Mouse (Mus musculus): ENCODE results near the gene Eml5.
A peak's percentile ranks its signal among the peaks of the same experiment; 100 is the strongest.

Gene Eml5

DNA sequence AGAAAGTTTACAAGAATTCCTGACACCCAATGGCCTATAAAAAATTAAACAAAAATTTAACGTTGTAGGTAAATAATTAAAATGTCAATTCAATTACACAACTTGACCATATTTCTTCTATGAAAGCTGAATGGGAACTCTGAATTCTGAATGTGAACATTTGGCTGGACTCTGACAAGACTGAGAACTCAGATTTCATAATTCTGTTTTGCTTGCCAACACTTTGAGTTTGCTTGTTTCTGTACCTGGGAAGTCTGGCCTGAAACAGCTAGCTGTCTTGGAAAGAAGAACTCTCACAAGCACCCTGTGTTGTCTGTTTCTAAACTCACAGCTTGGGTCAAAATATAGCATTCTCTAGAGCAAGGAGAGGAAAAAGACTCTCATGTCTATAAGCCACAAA, 67.4 kb downstream of the Eml5 start:
- DNase-seq (ENCODE audit: low read depth, low spot score) = no peak

DNA sequence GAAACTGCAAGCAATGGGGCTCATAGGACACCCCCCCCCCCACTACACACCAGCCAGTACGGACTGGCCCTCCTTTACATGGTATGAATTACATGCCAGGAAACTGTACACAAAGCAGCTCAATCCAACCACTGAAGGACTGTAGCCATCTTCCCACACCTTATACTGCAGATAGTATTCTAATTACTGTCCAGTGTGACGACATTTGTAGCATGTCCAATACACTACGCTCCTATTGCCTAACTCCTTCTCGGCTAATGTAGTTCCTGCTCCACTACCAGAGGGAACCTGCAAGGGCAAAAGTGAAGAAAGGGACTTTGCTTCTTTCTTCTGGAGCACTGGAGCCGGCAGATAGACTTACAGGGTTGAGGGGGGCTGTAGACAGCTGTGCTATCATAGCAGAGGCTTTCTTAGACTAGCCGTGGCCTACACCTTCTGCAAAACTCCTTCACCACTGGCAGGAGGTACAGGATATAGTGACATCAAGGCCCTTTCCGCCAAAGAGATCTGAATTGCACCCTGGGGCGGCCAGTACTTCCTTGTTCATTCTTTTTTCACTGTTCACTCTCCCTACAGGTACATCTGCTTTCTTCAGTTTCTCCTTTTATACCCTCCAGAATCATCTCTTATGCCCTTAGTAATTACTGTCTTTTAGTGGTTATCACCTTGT, 68.2 kb downstream of the Eml5 start:
- DNase-seq (ENCODE audit: low read depth, low spot score) = no peak

DNA sequence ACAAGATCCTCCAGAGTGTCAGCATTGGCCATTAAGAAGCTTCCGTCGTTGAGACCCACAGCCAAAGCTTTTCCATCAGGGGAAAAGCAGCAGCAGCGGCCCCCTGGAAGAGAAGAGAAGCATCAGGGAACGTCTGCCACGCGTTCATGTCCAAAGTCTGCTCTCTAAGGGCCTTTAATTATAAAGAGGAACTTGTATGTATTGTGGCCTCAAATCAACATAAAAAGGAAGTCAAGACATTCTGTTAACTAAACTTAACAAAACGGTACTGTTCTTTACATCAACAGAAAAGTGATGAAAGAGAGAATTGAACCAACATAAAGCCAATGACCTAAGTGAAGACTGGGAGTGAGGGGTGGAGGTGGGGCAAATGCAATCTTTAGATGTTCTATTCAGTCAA, 70.2 kb downstream of the Eml5 start:
- DNase-seq (ENCODE audit: low read depth, low spot score) = no peak

DNA sequence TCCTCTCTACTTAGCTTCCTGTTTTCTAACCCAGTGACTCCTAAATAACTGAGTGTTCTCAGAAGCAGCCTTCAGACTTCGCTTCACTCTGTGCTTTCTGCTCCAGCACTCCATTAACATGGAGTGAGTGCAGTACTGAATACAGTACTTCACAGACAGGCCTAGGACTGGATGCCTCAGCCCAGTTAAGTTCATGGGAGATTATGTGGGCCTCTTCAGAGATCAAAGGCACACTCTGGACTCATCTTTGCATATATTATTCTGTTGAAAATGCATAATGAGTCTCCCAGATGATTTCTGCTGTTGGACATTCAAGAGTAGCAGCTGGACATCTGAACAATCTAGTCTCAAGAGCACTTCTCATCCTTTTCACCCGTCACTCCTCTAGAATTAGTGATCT, 80.5 kb downstream of the Eml5 start:
- DNase-seq (ENCODE audit: low read depth, low spot score) = no peak

DNA sequence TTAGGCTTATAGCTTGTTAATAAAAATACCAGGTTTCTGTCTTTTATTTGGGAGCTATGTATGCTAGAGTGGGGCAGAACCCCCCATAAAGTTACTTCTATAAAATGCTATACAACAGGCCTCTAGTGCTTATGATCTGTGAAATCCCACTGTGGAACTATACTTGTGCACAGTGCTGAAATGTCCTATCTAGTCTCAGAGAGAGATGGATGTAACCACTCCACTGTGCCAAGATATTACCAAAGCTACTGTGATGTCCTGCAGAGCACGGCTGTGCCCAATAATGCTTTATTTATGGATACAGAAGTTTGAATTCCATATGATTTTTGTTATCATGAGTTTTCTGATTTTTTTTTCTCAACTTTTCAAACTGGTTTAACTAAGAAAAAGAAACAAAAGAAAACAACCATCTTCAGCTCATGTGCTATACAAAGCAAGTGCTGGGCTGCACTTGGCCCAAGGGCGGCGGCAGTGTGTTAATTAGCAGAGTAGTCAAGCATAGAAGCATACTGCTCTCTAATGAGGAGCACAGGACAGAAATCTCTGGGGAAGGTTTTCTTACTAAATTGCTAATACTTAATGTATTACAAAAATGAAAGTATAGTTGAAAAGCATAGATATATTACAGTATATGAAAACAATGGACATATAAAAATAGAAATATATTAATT, 97.1 kb downstream of the Eml5 start:
- DNase-seq (ENCODE audit: low read depth, low spot score) = no peak

DNA sequence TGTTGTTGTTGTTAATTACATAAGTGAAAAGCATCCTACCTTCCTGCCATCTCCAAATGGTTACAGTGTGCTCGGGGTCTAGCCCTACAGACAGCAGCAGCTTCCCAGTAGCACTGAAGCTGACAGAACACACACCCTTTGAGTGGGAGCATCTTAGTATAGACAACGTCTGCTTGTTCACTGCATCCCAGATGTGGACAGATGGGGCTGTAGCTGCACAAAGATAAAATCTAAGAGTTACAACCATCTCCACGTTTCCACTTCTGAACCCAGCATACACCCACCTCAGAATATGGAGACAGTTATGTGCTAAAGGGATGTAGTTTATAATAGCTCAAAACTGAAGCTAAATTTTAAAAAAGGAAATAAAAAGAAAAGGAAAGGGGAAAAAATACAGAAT, 99.0 kb downstream of the Eml5 start:
- DNase-seq (ENCODE audit: low read depth, low spot score) = no peak

DNA sequence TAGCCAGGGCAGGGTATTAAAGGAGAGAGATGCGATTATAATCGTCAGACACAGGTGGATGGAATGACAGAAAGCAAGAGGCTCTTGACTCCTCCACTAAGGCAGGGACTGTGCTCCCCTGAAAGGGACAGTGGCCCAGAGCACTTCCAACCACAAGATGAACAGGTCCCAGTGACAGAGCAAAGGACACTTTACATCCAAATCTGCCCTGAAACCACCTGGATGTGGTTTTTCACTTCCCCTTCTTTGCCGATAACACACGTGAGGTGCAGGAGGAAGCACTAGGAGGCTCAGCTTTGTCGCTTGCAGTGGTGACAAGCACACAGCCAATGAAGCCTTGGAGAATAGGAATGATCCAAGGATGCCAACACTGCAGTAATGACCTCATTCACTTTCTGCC, 101.0 kb downstream of the Eml5 start:
- DNase-seq (ENCODE audit: low read depth, low spot score) = no peak

DNA sequence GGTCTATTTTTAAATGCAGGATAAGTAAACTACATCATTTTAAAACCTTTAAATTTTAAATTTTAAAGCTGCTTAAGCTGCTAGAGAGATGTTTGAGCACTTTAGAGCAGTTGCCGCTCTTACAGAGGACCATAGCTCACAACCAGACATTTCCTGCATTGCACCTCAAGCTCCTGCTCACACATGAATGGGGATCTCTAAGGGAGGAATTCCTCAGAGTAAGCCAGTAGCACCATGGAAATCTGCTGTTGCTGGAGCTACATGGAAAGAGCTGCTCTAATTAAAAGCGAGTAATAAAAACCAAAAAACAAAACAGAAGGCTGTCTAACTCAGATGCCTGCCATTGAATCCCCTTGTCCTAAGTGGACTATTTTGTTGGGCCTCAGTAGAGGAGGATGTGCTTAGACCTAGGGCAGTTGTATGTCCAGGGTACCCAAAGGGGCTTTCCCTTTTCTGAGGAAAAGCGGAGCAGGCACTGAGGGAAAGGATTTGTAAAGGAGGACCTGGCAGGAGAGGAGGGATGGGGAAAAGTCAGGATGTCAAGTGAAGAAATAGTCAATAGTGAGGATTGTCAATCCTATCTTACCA, 105.5 kb downstream of the Eml5 start:
- DNase-seq (ENCODE audit: low read depth, low spot score) = no peak

DNA sequence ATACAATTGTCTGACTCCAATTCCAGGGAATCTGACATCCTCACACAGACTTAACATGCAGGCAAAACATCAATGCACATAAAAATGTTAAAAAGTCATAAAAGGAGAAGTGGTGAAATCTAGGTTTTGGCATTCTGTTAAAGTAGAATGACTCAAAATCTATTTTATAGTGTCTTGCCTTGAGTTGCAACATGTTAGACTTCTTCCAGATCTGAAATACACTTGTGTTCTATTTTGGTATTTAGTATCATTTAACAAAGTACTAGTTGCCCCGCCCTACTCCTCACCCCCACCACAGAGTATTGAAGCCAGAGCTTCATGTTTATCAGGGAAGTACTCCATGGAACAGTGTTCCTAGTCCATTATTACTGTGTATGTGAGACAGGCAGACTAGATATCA, 117.0 kb downstream of the Eml5 start:
- DNase-seq (ENCODE audit: low read depth, low spot score) = no peak

DNA sequence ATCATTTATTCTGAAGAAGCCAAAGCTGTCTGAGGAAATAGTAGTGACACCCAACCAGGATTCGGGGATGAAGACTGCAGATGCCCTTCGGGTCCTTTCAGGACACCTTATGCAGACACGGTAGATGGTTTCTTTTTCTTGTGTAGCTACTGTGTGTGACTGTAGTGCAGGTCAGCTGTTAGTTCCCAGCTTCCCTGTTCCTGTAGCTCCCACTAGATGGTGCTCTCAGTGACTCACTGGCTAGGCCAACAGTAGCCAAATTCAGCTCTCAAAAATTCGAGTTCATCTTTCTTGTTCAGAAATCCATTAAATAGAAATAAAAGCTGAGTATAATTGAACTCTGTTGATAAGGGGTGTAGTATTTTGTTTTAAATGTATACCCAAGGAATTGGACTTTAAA, 122.1 kb downstream of the Eml5 start:
- DNase-seq (ENCODE audit: low read depth, low spot score) = peak; percentile 9

DNA sequence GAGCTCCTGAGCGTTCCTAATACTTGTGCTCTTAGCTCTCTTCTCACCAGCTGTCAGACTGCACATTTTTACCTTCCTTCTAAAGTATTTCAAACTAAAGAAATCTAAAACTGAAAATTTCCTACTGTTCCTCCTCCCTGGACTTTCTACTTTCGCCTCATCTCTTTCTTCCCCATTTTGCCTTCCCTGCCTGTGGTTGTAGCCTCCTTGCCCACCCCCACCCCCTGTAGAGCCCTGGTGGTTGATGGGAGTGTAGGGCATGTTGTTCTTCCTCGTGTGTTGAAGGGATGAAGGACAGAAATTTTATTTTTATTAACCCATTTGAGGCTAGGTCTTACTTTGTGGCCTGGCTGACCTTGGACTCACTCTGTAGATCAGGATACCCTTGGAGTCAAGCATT, 123.8 kb downstream of the Eml5 start:
- no peak for DNase-seq (ENCODE audit: low read depth, low spot score)

DNA sequence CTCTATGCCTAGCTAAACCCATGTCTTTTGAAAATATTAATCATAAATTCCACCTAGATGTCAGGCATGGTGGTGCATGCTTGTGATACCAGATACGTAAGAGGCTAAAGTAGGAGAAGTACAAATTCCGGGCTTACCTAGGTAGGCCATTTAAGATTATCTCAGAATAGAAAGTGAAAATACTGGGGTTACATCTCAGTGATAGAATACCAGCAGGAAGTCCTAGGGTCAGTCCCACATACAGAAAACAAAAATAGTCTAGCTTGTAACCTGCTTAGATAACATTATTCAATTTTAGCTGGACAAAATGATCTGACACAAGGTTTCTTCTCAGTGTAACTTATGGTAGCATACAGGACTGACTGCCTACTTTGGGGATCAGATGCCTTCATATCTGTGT, 135.0 kb downstream of the Eml5 start:
- DNase-seq (ENCODE audit: low read depth, low spot score) = no peak

DNA sequence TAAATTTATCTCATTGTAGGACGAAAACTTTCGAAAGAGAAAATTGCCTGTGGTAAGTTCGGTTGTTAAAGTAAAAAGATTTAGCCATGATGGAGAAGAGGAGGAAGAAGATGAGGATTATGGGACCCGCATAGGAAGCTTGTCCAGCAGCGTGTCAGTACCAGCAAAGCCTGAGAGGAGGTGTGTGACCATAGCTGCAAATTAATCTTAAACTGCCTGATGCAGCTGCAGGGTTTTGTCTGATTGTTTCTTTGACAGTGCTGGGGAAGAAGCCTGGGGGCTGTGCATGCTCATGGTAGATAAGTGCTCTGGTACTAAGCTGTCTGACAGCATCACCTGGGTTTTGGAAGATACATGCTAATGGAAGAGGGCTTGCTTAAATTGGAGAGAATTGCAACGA, 141.6 kb downstream of the Eml5 start:
- DNase-seq (ENCODE audit: low read depth, low spot score) = no peak

DNA sequence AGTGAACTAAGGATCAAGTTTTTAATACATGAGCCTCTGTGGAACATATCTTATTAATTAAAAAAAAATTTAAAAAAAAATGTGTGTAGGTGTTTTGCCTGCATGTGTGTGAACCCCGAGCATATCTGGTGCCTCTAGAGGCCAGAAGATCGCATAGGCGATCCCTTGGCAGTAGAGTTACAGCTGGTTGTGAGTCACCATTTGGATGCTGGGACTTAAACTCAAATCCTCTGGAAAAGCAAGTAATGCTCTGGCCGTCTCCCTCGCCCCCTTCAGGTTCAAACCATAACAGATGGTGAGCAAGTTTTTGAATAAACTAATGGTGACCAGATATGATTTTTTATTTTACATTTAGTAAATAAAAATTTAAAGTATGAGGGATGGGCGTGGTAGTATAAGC, 143.6 kb downstream of the Eml5 start:
- DNase-seq (ENCODE audit: low read depth, low spot score) = no peak

DNA sequence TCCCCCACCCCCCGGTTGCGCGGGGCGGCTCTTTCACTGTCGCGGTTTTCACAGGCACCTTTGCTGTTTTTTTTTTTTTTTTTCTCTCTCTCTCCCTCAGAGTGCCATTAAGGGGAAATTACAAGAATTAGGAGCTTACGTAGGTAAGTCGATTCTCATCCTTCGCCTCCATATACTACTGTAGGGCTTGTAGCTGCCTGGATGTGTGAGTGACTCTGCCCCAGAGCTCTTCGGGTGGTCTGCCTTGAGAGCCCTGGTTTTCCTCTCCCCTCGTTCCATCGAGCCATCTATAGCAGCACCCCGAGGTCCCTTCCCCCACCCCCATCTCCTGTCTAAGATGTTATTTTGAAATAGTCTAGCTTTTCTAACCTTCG, 153.9 kb downstream of the Eml5 start:
- no peak for DNase-seq (ENCODE audit: low read depth, low spot score)

DNA sequence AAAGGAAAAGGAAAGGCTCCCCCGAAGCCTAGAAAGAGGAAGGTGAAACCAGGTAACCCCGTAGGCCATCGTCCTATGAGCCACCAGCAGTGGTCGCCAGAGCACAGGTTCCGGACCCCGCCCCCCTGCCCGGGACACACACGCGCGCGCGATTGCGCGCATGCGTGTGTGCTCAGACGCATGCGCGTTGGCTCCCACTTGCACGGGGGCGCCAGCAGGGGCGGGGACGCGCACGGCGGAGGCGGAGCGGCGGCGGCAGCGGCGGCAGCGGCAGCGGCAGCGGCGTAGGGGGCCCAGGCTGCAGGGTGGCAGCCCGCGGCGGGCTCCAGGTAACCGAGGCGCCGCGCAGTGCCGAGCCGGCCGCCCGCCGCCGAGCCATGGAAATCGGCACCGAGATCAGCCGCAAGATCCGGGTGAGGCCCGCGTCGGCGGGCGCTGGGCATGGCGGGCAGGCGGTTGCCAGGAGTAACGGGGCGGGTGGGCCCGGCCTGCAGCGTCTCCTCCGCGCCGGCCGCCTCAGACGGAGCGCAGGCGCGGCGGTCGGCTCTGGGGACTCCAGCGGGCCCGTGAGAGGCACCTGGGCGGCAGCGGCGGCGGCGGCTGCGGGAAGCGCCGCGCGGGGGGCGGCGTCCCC, 154.4 kb downstream of the Eml5 start, which contains the start of gene Zc3h14:
Gene Zc3h14, plus strand, starts transcription at position 219 of the 634 bp plus-strand sequence.
- peak; percentile 95 for DNase-seq (ENCODE audit: low read depth, low spot score)

DNA sequence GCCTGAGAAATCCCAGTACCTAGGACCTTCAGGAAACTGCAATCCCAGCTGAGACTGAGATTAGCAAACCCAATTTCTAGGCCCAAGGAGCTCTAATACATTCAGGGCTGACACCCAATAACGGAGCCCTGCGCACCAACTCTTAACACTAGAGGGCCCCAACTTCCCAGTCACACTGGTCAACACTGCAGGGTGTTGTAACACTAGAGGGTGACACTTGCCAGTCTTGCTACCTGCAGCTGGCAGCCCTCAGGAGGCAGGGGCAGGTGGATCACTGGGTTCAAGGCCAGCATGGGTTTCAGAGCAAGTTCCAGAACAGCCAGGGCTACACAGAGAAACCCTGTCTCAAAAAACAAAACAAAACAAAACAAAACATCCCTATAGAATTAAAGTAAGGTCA, 155.2 kb downstream of the Eml5 start:
- no peak for DNase-seq (ENCODE audit: low read depth, low spot score)

DNA sequence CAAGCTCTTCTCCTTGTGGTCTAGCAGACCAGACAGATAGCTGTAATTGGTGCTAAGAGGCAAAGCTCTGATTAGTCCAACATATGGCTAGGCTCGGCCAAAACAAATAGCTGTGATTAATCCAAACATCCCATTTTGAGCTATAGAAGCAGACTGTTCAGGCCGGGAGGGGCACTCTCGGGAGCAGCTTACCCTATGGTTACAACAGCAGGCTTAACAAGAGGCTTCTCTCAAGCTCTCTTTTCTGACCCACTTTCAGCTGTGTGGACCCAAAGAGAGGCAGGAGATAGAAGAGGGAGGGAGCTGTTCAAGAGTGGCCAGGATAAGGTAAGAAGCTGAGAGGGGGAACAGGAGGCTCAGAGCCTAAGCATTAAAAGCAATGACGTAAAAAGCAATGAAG, 155.7 kb downstream of the Eml5 start:
- no peak for DNase-seq (ENCODE audit: low read depth, low spot score)

DNA sequence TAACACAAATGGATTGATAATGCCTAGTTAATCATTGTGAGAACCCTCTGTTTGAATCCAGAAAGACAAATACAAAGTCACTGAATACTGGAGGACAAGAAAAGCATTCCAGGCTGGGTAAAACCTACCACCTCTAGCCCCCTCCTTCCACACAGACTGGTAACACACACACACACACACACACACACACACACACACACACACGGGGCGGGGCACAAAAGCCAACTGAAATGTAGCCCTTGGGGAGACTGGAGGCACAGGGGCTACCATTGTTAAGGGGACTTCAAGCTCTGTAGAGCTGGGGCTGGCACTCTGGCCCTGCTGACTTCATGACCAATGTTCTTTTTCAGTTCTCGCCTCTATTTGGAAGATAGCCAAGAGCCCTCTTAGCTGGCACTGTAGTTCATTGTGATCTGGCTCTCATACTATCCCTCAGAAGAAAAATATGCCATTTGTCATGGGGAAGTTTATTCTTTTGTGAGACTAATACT, 160.2 kb downstream of the Eml5 start:
- DNase-seq (ENCODE audit: low read depth, low spot score) = no peak

DNA sequence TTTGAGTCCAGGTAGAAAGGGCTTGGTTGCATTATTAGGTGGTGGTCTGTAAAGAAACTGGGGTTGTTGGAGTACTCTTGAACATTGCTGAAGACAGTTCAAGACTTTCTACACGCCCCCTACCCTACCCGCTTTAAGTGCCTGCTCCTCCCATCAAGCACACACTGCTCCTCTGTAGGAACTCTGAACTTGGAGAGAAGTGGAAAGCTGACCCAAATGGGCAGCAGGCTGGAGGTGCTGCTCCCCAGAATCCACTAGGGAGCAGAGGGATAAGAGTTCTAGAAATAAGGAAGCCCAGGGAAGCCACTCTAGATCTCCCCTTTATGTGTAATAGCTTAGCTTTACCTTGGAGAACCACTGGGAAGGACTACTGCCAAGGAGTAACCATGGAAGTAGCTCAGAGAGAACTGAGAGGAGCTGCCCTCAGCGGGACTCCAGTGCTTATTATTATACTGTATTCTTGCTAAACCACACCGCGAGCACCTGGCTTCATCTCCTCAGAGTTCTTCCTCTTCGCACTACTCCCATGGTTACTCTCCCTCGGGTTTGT, 163.4 kb downstream of the Eml5 start:
- no peak for DNase-seq (ENCODE audit: low read depth, low spot score)

DNA sequence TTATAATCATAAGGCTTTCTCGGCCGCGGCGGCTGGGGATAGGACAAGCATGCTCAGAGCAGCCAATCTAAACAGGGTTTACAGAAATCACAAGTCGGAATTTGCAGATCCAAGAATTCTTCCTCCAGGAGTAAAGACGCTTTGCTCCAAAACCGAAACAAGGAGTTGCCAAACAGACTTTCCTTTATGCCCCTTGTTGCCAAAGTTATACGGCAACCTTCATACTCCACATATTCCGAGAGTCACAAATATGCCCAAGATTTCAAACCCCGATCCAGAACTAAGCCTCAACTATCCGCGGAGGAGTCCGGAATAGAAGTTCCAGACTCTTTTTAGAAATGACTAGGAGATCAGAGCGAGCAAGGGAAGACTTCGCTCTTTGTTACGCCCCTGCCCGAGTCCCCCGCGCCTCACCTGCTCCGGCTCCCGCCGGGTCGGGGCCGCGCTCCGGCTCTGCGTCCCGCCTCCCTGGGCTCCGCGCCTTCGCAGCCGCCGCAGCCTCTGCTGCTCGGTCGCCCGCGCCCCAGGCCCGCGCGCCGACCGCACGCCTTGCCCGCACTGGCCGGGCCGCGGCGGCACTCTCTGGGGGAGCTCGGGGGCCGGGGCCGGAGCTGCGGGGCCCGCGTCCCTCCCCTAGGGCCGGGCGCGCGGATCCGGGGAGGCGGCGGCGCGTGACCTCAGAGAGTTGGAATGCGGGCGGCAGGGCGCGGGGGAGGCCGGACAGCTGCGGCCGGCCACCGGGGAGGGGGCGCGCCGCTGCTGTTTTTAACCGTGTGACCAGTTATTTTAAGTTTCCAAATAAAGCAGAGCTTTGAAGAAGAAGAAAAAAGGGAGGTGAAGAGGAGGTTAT, 164.1 kb downstream of the Eml5 start, which contains the start of gene Ptpn21:
Gene Ptpn21, minus strand, starts transcription at position 455 of the 850 bp plus-strand sequence.
- no peak for DNase-seq (ENCODE audit: low read depth, low spot score)

Measured in embryo, embryonic 11.5 days (tissue).